Mouse (Mus musculus) spleen, adult 12 weeks (tissue): ENCODE measurements around the gene Igf2bp3.
A peak's percentile ranks its signal among the peaks of the same experiment; 100 is the strongest.

Experiments used
- DNase-seq: peaks from one replicate; pipeline ENCODE4 v3.0.0; 2022; ENCODE audit warnings: low spot score

Gene Igf2bp3

DNA sequence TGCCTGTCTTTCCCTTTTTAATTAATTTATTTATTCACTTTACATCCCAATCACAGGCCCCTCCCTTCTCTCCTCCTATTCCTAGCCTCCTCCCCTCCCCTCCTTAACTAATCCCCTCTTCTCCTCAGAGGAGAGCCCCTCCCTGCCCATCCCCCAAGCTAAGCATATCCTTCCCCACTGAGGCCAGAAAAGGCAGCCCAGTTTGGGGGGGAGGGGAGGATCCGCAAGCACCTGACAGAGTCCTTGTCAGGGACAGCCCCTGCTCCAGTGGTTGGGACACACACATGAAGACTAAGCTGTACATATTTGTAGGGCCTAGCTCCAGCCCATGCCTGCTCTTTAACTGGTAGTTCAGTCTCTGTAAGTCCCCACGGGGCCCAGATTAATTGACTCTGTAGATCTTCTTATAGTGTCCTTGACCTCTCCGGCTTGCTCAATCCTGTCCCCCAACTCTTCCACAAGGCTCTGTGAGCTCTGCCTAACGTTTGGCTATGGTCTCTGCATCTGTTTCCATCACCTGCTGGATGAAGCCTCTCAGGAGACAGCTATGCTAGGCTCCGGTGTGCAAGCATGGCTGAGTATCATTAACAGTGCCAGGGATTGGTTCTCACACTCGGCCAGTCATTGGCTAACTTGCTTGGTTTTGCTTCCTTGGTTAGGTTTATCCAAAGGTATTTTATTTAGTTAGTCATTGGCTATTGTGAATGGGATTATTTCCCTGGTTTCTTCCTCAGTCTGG lies 82.2 kb downstream of the Igf2bp3 start:
- DNase-seq: no peak

DNA sequence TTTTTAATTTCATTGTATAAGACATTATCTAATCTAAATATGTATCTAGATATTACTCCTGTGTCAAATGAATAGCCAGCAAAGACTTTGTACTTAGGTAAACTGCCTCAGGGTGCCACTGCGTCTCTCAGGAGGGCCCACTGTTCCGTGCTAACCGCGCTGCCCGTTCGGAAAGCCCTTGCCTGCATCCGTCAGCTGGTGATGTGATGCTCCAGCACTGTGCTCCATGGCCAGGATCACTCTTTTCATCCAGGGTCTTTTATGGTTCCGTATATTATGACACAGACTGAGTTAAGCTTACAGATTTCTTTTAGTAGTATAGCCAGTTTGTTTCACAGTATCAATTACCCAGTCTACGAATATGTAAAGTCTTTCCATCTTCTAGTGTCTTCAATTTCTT lies 82.9 kb downstream of the Igf2bp3 start:
- DNase-seq: no peak

DNA sequence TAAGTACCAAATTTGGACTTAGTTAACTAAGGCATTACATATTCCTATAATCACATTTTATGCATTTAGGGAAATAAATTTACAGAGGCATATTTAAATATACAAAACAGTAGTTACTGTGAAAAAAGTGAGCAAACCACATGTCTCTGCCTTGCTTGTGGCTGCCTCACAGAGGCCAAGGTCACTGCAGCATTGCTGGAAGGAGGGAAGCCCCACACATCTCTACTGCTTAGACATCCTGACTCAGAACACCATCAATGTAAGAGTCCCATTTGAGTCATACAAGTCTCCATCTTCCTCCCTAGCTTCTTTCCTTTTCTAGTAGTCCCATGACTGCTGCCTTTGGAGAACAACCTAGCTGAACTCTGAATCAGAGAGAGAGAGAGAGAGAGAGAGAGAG lies 84.4 kb downstream of the Igf2bp3 start:
- no peak for DNase-seq

DNA sequence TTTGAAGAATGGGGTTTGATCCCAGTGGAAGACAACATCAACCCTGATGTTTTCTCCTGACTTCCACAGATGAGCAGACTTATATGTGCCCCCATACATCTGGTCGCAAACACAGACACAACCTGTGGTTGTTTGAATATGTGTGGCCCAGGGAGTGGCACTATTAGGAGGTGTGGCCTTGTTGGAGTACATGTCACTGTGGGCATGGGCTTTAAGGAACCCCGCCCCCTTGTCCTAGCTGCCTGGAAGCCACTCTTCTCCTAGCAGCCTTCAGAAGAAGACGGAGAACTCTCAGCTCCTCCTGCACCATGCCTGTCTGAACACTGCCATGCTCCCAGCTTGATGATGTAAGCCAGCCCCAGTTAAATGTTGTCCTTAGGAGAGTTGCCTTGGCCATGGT lies 94.4 kb downstream of the Igf2bp3 start:
- DNase-seq: no peak

DNA sequence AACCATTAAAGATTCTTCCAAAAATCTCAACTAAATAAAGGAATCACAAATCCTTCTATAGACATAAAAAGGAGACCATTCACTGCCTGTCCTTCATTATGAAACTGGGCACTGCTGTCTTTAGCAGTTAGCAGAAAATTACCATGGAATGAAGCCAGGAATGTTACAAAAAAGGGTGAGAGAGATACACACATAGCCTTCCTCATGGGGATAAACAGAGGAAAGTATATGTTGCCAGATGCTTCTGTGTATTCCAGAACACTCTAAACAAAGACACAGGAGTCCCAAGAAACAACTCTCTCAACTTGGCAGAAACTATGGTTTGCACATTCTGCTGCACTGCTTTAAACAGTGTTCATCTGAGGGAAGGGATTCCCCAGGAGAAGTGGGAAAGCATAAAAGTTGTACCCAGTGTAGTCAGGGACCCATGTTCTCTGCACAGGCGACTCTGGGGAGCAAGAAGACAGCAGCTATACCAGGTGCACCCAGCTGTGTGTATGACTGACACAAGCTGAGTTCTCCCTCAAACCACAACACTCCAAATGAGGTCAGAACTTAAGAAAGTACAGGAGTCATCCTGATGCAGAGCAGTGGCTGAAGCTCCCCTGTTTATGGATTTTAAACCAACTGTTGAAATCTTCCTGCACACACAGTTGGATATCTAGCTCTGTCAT lies 95.2 kb downstream of the Igf2bp3 start:
- DNase-seq: no peak

DNA sequence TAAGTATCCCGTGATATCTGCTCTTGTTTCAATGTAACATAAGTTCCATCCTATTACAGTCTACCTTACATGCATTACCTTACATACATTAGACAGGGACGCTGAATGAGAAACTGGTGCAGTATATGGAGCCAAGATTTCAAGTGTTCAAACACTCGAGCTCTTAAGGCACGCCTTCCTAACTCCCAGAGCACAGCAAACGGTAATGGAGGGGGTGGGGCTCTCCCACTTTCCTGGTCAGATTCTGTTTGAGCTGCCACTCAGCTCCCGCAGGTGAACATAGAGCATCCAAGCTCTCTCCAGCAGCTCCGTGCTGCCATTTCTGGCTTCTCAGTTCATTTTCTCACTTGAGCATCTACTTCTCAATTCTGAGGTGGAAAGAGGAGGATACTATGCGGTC lies 96.3 kb downstream of the Igf2bp3 start:
- DNase-seq: no peak

DNA sequence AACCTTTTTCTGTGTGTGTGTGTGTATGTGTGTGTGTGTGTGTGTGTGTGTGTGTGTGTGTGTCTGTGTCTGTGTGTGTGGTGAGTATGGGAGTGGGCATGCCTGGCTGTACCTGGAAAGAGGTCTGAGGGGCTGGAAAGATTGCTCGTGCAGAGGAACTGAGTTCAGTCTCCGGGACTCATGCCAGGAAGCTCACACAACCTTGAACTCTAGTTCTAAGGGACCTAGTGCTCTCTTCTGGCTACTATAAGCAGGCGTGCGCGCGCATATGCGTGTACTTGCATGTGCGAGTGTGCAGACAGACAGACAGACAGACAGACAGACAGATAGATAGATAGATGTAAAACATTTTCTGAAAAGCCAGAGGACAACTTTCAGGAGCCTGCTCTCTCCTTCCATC lies 98.5 kb downstream of the Igf2bp3 start:
- DNase-seq: no peak

DNA sequence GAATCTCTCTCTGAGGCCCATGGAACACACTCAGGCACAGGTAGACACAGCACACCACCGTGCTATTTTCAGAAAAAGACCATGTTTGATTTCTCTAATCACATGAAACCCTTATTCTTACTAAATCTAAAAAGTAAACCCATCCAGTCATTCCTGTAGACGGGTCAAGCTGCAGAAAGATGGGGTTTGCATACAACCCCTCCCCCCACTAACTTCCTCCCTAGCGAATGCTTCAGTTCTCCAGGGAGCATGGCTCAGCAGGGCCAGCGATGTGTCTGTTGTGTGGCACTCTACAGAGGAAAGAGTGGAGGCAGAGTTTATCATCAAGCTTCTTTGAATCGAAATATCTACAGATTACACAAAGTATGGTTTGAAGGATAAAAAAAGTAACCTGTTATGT lies 99.2 kb downstream of the Igf2bp3 start:
- no peak for DNase-seq

DNA sequence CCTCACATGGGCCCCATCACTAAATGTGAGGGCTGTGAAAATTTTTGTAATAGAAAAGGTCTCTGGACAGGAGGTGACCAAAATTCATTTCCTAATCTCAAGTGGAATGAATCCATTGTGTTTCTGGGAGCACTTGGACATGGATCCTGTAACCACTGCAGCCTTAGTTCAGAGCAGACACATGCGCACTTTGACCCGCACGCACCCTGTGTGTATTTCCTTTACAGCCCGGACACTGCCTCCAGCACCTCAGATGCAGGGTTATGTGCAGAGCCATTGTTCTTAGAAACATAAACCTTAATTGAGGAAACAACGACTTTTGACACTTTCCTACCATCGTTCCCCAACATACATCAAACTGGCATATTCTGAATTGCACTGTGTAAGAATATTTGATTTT lies 100.3 kb downstream of the Igf2bp3 start:
- DNase-seq: no peak

DNA sequence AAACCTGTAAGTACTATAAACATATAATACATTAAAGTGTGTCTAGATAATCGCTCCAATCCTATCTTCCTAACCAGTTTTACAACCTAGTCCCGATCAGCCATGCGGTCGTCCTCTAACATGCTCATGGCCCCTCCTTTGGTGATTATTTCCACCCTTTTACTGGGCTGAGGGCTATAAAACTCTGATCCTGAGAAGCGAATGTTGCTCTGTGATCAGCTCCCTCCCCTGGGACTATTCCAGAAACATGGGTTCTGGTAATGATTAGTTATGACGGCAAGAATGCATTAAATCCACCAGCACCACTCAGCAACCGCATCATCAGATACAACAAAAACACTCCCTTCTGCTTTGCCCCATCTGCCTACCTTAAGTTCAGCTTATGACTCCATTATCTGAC lies 100.9 kb downstream of the Igf2bp3 start:
- no peak for DNase-seq

DNA sequence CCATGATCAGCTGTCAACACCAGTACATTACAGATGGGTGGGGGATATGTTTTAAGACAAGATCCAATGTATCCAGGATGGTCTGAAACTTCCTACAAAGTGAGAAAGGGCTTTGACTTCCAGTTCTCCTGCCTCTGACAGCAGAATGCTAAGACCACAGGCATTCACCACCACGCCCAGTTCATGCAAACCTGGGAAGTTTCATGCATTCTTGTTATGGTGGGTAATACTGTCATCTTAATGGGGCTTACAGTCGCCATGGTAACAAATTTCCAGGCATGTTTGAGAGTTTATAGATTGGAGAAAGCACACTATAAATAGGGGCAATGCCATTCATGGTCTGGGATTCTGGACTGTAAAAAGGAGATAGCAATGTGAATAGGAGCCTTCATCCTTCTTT lies 105.6 kb downstream of the Igf2bp3 start:
- no peak for DNase-seq

DNA sequence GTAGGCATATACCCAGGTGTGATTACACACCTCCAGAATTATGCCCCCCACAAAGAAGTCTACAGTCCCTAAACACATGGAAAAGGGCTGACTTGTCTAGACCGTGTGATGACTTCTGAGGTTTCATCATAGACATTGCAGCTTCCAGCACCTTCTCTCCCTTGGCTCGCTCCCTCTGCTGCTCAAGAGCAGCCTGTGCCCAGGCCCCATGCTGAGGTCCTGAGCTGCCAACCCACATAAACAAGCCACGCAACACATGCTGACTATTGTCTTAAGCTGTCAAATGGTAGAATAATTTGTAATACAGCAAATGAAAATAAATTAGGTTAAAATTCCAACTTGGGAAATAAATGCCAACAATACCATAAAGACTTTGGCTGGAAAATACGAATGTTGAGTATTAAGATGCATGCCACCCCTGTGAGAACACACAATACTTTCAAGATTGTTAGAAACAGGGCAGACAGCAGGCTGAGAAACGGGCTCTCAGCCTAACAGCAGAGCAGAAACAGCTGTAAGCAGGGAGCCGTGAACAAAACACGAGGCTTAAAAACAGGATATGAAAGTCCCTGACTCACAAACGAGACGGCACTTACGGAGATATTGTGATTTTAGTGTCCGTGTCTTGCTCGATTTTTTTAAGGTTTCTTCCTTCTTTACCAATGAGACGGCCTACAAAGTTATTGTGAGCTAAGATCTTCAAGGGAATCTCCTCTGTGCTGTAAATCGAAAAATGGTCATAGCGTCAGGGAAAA lies 107.8 kb downstream of the Igf2bp3 start:
- no peak for DNase-seq

DNA sequence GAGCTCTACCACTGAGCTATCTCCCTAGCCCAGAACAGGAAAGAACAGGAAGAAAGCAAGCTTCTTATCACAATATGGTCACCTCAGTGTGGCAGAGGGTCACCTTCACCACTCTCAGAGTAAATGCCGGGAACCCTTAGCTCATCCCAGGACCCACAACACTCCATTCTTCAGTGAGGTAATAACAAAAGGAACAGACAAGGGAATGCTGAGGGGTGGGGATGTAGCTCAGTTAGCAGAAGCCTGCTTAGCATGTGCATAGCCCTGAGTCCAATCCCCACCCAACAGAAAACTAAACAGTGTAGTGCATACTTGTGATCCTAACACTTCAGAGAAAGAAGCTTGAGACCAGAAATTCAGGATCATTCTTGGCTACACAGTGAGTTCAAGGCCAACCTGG lies 115.7 kb downstream of the Igf2bp3 start:
- DNase-seq: no peak

DNA sequence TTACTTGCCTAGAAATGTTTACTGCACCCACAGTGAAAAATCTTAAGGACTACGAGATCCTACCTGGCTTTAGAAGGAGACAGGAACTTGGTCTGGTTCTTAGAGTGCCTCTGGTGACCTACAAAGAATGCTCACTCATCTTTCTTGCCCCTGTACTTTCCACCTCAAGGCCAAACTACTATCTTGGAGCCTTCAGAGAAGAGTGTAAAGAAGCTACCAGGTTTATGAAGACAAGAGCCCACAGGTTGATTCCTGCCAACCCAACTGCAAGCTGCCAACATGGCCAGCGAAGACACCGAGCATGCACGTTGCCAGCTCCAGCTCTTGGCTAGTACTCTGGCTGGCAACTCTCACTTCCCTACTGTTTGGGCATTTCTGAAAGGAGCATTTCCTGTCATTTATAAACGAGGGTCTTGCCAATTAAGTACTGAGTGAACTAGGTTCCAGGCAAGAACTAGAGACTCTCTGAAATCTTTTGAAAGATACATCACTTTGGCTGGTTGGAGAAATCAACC lies 117.1 kb downstream of the Igf2bp3 start:
- no peak for DNase-seq

DNA sequence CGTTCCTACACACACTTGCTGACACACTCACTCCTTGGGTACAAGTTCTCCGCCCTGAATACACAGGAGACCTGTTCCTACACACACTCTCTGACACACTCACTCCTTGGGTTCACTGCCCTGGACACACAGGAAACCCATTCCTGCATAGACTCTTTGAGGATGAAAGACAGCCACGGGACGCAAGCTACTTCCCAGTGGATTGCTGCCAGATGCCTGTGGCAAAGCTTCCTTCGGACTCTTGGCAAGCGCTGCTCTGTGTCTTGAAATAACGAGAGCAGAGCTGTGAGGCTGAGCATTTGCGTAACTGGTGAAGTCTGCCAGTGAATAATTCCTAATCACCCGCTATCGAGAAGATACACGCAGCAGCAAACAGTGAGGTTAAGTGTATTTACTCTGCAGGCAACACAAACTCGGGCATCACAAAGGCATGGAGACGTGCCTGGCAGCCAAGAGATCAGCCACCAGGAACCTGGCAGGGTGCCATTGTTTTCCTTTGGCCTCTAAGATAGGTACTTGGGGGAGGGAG lies 117.8 kb downstream of the Igf2bp3 start:
- DNase-seq: no peak

DNA sequence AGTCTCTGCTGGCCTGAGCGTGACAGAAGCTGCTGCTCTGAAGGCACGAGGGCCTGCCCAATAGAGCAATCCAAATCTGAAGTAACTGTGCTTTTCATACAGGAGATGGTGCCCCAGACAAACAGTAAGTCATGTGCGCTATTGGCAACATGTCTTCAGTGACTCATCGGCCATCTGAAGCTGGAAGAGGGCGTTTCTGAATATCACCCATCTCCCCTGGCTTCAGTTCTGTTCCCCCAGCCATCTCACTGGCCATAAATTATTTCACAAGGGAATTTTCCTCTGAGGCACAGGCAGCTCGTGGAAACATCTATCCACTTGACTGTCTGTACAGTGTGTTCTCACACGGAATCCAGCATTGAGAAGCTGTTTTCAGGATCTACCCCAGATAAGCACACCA lies 118.3 kb downstream of the Igf2bp3 start:
- no peak for DNase-seq

DNA sequence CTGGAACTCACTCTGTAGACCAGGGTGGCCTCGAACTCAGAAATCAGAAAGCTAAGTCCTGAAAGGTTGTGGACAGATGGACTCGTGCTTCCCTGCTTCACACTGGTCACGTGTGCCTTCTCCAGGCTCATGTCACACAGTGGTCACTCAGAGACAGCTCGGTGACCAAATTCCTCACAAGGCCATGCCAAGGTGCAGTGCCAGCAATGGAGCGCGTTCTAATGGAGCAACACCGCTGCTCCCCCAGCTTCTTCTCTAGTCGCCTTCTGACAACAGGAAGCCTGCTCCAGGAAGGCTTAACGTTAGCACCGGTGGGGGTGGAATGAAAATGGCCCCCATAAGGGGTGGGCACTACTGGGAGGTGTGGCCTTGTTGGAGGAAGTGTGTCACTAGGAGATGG lies 119.8 kb downstream of the Igf2bp3 start:
- DNase-seq: no peak

DNA sequence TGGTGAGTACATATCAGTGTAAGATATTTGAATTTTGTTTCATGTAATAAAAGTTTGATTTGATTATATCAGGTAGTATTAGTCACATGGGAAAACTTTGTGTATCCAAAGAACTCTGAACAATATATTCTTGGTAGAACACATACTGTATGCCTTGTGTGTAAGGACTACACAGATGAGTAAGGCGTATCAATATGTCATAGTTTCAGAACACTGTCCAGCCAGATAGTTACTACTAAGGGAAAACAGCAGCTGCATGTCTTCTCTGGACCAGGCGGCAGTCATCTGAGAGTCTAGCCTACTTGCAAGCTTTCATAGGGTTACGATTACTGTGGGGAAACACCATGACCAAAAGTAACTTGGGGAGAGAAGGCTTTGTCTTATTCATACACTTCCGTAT lies 131.7 kb downstream of the Igf2bp3 start:
- DNase-seq: no peak

DNA sequence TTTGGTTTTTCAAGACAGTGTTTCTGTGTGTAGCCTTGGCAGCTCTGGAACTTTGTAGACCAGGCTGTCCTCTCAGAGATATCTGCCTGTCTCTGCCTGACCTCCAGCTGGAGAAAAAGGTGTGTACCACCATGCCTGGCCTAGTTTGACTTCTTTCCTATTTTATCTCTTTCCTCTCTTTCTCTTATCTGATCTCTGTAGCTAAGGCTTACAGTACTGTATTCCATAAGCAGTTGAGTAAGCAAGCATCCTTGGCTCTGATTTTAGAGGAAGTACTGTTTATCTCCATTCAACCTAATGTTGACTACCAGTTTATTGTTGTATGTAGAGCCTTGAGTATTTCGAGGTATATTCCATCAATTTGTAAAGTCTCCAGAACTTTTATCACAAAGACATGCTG lies 135.4 kb downstream of the Igf2bp3 start:
- DNase-seq: no peak

DNA sequence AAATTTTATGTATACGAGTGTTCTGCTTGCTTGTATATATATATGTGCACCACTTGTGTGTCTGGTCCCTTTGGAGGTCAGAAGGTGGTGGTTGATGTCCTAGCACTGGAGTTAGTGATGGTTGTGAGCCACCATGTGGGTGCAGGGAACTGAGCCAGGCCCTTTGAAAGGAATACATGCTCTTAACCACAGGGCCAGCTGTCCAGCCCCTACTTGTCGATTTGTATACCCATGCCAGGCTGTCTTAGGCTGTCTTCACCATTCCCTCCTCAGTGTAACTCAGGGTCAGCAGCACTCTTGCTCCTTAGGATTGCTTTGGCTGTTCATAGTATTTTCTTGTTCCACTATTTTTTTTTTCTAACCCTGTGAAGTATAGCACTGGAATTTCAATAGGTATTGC lies 136.9 kb downstream of the Igf2bp3 start:
- DNase-seq: no peak

DNA sequence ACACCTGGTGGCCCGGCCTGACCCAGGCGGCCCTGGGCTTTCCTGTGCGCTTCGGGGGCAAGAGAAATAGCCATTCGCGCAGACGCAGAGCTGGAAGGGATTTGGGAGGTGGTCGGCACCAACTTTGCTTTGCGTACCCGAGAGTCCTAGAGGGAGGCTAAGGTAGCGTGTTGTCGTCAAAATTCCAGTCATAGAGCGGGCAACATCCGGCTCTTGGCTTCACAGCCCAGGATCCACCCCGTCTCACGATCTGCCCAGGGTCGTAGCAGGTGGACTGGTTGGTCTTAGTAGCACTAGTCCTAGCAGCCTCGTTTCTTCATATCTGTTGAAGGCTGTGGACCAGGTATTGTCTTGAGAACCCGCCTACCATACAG lies 140.7 kb downstream of the Igf2bp3 start:
- DNase-seq: peak; percentile 12

DNA sequence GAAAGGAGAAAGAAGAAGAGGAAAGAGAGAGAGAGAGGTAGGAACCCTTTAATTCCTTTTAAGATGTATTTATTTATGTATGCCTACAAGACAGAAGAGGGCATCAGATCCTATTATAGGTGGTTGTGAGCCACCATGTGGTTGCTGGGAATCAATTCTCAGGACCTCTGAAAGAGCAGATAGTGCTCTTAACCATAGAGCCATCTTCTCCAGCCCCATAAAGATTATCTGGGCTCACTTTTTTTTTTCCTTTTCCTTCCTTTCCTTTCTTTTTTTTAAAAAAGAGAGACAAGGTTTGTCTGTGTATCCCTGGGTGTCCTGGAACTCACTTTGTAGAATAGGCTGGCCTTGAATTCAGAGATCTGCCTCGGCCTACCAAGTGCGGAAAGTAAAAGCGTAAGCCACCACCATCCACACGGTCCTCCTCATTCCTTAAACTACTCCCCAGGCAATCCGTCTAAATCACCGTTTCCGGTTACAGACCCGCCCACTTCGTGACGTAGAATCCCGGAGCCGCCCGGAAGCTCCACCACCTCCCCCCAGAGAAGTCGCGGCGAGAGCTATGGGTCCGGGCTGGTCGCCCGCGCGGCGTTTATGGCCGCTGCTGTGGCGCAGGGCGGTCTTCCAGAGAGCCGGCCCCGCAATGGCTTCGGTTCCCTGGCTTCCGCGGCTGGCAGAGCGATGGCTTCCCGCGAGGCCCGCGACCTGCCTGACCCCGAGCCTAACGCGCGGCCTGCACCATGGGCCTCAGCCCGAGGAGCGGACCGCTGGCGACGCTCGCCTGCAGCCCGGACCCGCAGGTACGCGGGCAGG lies 141.2 kb downstream of the Igf2bp3 start, which contains the start of gene Malsu1:
Gene Malsu1, plus strand, starts transcription at position 492 of the 813 bp plus-strand sequence.
- peak; percentile 81 for DNase-seq
